In the genomic region with DNA sequence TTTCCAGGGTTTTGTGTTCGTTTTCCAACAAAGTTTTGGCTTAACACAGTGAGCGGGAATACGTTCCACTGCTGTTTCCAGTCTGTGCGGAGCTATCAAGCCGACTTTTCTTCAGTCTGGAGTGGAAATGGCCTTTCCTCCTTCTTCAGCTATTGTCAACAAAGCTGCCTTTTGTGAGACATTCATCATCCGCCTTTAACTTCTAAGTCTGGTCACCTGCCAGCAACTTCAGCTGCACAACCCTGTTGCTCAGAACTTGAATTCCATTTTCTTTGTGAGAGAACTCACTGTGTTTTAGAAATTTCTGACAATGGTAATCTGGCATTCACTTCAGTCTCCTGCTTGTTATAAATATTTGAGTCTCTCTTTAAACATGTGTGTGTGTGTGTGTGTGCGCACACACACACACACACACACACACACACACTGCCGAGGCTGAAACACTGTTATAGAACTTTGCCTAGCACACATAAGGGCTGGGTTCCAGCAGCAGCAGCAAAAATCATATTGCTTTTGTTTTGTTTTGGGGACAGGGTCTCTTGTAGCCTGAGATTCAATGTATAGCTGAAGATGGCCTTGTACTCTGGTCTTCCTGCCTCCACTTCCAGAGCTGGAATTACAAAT, we compare ENCODE assay signal across 12 mouse cellular contexts. TPM values are rescaled to one million over a fixed set of nuclear protein-coding genes. Genes with fewer than 3 reads are reported as not detected.
DNase-seq lines count a peak whose midpoint lies in the region; ATAC-seq and TF ChIP-seq lines count a peak whose summit lies in the region.
"Had no signal": no experiment of that assay in that cellular context is flagged by ENCODE, and none has a peak within 500 bp of the region (broad histone marks: within the 10 kb centered on the region; RNA-seq: fewer than 3 reads in every experiment).

No protein-coding gene starts in this region.

- peak overlapping the region; percentile 48; the same call in 1 of the 2 replicates for H3K27ac ChIP-seq in heart, embryonic 13.5 days (replicated peaks)
- no peak overlapping the region for H3K27ac ChIP-seq in heart, embryonic 11.5 days (ENCODE audit: low read depth, low read length)
- no peak overlapping the region for H3K27ac ChIP-seq in limb, embryonic 14.5 days (replicated peaks; ENCODE audit: low read depth, low read length)
- H3K27ac ChIP-seq in limb, embryonic 10.5 days = no peak overlapping the region
- 0 out of 2 replicates have a peak overlapping the region, but pooled peaks have one; percentile 42 for H3K27ac ChIP-seq in kidney, postnatal 0 days
- peak overlapping the region; percentile 85 for H3K27ac ChIP-seq in stomach, embryonic 14.5 days (ENCODE audit: low read length)
- H3K27ac ChIP-seq: neural tube, embryonic 12.5 days had no signal

- 54% methylated on average over 8 of the region's 8 CpGs for WGBS in heart, embryonic 13.5 days
- 56% methylated on average over 8 of the region's 8 CpGs for WGBS in heart, embryonic 11.5 days (ENCODE audit: insufficient replicate concordance)
- WGBS in limb, embryonic 14.5 days = 71% methylated on average over 8 of the region's 8 CpGs
- WGBS in limb, embryonic 10.5 days = 87% methylated on average over 8 of the region's 8 CpGs
- WGBS in kidney, postnatal 0 days = 44% methylated on average over 8 of the region's 8 CpGs
- WGBS in stomach, embryonic 14.5 days = 19% methylated on average over 8 of the region's 8 CpGs

- H3K27me3 ChIP-seq in heart, embryonic 13.5 days (replicated peaks) = no peaks in the 10 kb centered on the region
- no peaks in the 10 kb centered on the region for H3K27me3 ChIP-seq in heart, embryonic 11.5 days (ENCODE audit: control insufficient read depth, insufficient read depth, low read length)
- no peaks in the 10 kb centered on the region for H3K27me3 ChIP-seq in limb, embryonic 14.5 days (ENCODE audit: control insufficient read depth, insufficient read depth, low read length)
- no peaks in the 10 kb centered on the region for H3K27me3 ChIP-seq in limb, embryonic 10.5 days (ENCODE audit: low read depth, poor library complexity, severe bottlenecking)
- H3K27me3 ChIP-seq in kidney, postnatal 0 days (ENCODE audit: insufficient read depth, low read length) = no peaks in the 10 kb centered on the region
- H3K27me3 ChIP-seq in stomach, embryonic 14.5 days (ENCODE audit: control insufficient read depth, insufficient read depth, low read length) = no peaks in the 10 kb centered on the region
- H3K27me3 ChIP-seq: megakaryocyte, embryonic 14.5 days; neural tube, embryonic 12.5 days had no signal

- H3K9me3 ChIP-seq in heart, embryonic 13.5 days = no peaks in the 10 kb centered on the region
- no peaks in the 10 kb centered on the region for H3K9me3 ChIP-seq in heart, embryonic 11.5 days (replicated peaks; ENCODE audit: control insufficient read depth, low read length)
- H3K9me3 ChIP-seq in limb, embryonic 14.5 days (ENCODE audit: control insufficient read depth, low read length) = no peaks in the 10 kb centered on the region
- no peaks in the 10 kb centered on the region for H3K9me3 ChIP-seq in limb, embryonic 10.5 days (replicated peaks)
- no peaks in the 10 kb centered on the region for H3K9me3 ChIP-seq in kidney, postnatal 0 days (replicated peaks; ENCODE audit: low read length)
- no peaks in the 10 kb centered on the region for H3K9me3 ChIP-seq in stomach, embryonic 14.5 days (ENCODE audit: control insufficient read depth, low read depth, low read length)
- H3K9me3 ChIP-seq: megakaryocyte, embryonic 14.5 days; neural tube, embryonic 12.5 days had no signal

- TF ChIP-seq POLR2A in limb, embryonic 14.5 days (IDR thresholded peaks at IDR 0.05; ENCODE audit: borderline replicate concordance, extremely low read depth, insufficient read depth, insufficient read length) = no peak

- no peak overlapping the region for H3K9ac ChIP-seq in heart, embryonic 13.5 days
- H3K9ac ChIP-seq in heart, embryonic 11.5 days (ENCODE audit: low read depth, low read length) = no peak overlapping the region
- no peak overlapping the region for H3K9ac ChIP-seq in limb, embryonic 14.5 days (ENCODE audit: low read depth, low read length, severe bottlenecking)
- H3K9ac ChIP-seq in kidney, postnatal 0 days (ENCODE audit: low read depth, low read length) = no peak overlapping the region
- no peak overlapping the region for H3K9ac ChIP-seq in stomach, embryonic 14.5 days (replicated peaks; ENCODE audit: low read depth, low read length)
- H3K9ac ChIP-seq: neural tube, embryonic 12.5 days had no signal

- TF ChIP-seq CTCF in kidney, postnatal 0 days (IDR thresholded peaks at IDR 0.05; ENCODE audit: low read depth) = no peak

- H3K4me2 ChIP-seq in heart, embryonic 13.5 days = no peak overlapping the region
- no peak overlapping the region for H3K4me2 ChIP-seq in heart, embryonic 11.5 days
- no peak overlapping the region for H3K4me2 ChIP-seq in limb, embryonic 14.5 days (replicated peaks; ENCODE audit: low read depth, low read length, severe bottlenecking)
- no peak overlapping the region for H3K4me2 ChIP-seq in kidney, postnatal 0 days (ENCODE audit: low read length)
- no peak overlapping the region for H3K4me2 ChIP-seq in stomach, embryonic 14.5 days (replicated peaks; ENCODE audit: low read depth, low read length)
- H3K4me2 ChIP-seq: neural tube, embryonic 12.5 days had no signal

- no peak overlapping the region for H3K4me3 ChIP-seq in heart, embryonic 13.5 days
- H3K4me3 ChIP-seq in heart, embryonic 11.5 days (ENCODE audit: low read depth, low read length) = no peak overlapping the region
- H3K4me3 ChIP-seq in limb, embryonic 14.5 days (replicated peaks; ENCODE audit: low read length) = no peak overlapping the region
- no peak overlapping the region for H3K4me3 ChIP-seq in limb, embryonic 10.5 days
- H3K4me3 ChIP-seq in kidney, postnatal 0 days (replicated peaks; ENCODE audit: low read depth, low read length) = no peak overlapping the region
- H3K4me3 ChIP-seq in stomach, embryonic 14.5 days (ENCODE audit: low read depth, low read length) = no peak overlapping the region
- H3K4me3 ChIP-seq: megakaryocyte, embryonic 14.5 days; neural tube, embryonic 12.5 days had no signal

- ATAC-seq in heart, embryonic 13.5 days (ENCODE audit: extremely low read depth, insufficient number of reproducible peaks, low FRiP score, low TSS enrichment) = no peak
- no peak for ATAC-seq in heart, embryonic 11.5 days (replicated peaks; ENCODE audit: insufficient number of reproducible peaks, low FRiP score, low TSS enrichment)
- no peak for ATAC-seq in limb, embryonic 14.5 days (ENCODE audit: low FRiP score, low read depth)
- no peak for ATAC-seq in kidney, postnatal 0 days (replicated peaks; ENCODE audit: low FRiP score, low read depth)
- ATAC-seq in stomach, embryonic 14.5 days (ENCODE audit: insufficient number of reproducible peaks, insufficient read depth, low FRiP score, low read depth) = peak; percentile 68; the same call in 1 of the 2 replicates
- ATAC-seq in cerebellum, adult (ENCODE audit: insufficient number of reproducible peaks, low FRiP score, low TSS enrichment) = no peak
- ATAC-seq: activated CD4-positive, CD25-positive, alpha-beta regulatory T cell, adult 4 months had no signal

- peaks cover 25% of the 10 kb centered on the region for H3K4me1 ChIP-seq in heart, embryonic 13.5 days
- H3K4me1 ChIP-seq in heart, embryonic 11.5 days (ENCODE audit: control insufficient read depth, insufficient read depth, low read length) = peaks cover 4% of the 10 kb centered on the region; the same call in 1 of the 2 replicates
- no peaks in the 10 kb centered on the region for H3K4me1 ChIP-seq in limb, embryonic 14.5 days (ENCODE audit: control insufficient read depth, insufficient read depth, low read length)
- no peaks in the 10 kb centered on the region for H3K4me1 ChIP-seq in limb, embryonic 10.5 days
- 0 out of 2 replicates have a peak, but pooled peaks cover 3% of the 10 kb centered on the region for H3K4me1 ChIP-seq in kidney, postnatal 0 days (replicated peaks; ENCODE audit: insufficient read depth, low read length)
- H3K4me1 ChIP-seq in stomach, embryonic 14.5 days (ENCODE audit: control insufficient read depth, insufficient read depth, low read length) = peaks cover 13% of the 10 kb centered on the region; the same call in 1 of the 2 replicates
- H3K4me1 ChIP-seq: neural tube, embryonic 12.5 days had no signal

- no peaks in the 10 kb centered on the region for H3K36me3 ChIP-seq in heart, embryonic 13.5 days
- no peaks in the 10 kb centered on the region for H3K36me3 ChIP-seq in heart, embryonic 11.5 days (ENCODE audit: control insufficient read depth, insufficient read depth, low read length)
- H3K36me3 ChIP-seq in limb, embryonic 14.5 days (ENCODE audit: control insufficient read depth, insufficient read depth, low read length) = no peaks in the 10 kb centered on the region
- H3K36me3 ChIP-seq in limb, embryonic 10.5 days = no peaks in the 10 kb centered on the region
- no peaks in the 10 kb centered on the region for H3K36me3 ChIP-seq in kidney, postnatal 0 days (ENCODE audit: insufficient read depth, low read length)
- no peaks in the 10 kb centered on the region for H3K36me3 ChIP-seq in stomach, embryonic 14.5 days (ENCODE audit: control insufficient read depth, insufficient read depth, low read length)
- H3K36me3 ChIP-seq: neural tube, embryonic 12.5 days had no signal

- DNase-seq in limb, embryonic 14.5 days (ENCODE audit: low spot score) = peak; percentile 33
- DNase-seq in limb, embryonic 10.5 days (ENCODE audit: low spot score) = no peak
- peak; percentile 90 for DNase-seq in kidney, postnatal 0 days (ENCODE audit: low spot score)
- DNase-seq: cerebellum, adult 9-11 months; gastrocnemius, postnatal 25 days had no signal

RNA-seq across cellular contexts. Expression of a gene that starts 8.2 kb away (rescaled TPM):
- not detected in 2 replicates for polyA plus RNA-seq in heart, embryonic 13.5 days (2015; fragmentation: Nextera tagmentation; extraction: Ambion mirVana)
- not detected in 2 replicates for polyA plus RNA-seq in heart, embryonic 11.5 days (2014; fragmentation: Nextera tagmentation; extraction: Ambion mirVana)
- not detected in 2 replicates for polyA plus RNA-seq in limb, embryonic 14.5 days (2012; rRNA removed)
- not detected in 2 replicates for polyA plus RNA-seq in limb, embryonic 14.5 days (2014; fragmentation: Nextera tagmentation; extraction: Ambion mirVana)
- not detected in 2 replicates for polyA plus RNA-seq in limb, embryonic 10.5 days (2016; fragmentation: Nextera tagmentation; extraction: Ambion mirVana)
- not detected in 2 replicates for polyA plus RNA-seq in kidney, postnatal 0 days (2015; fragmentation: Nextera tagmentation; extraction: Ambion mirVana)
- not detected in 2 replicates for polyA plus RNA-seq in stomach, embryonic 14.5 days (2014; fragmentation: Nextera tagmentation; extraction: Ambion mirVana)
- polyA plus RNA-seq: activated CD4-positive, CD25-positive, alpha-beta regulatory T cell, adult 4 months; neural tube, embryonic 12.5 days had no signal

RNA-seq across cellular contexts. Expression of a gene that starts 26.7 kb away (rescaled TPM):
- polyA plus RNA-seq in heart, embryonic 13.5 days (2015; fragmentation: Nextera tagmentation; extraction: Ambion mirVana) = 9.4 and 10.4 TPM in 2 replicates
- polyA plus RNA-seq in heart, embryonic 11.5 days (2014; fragmentation: Nextera tagmentation; extraction: Ambion mirVana) = 9.9 and 13.4 TPM in 2 replicates
- polyA plus RNA-seq in limb, embryonic 14.5 days (2012; rRNA removed) = 25.9 and 31.2 TPM in 2 replicates
- 10.9 and 13.8 TPM in 2 replicates for polyA plus RNA-seq in limb, embryonic 14.5 days (2014; fragmentation: Nextera tagmentation; extraction: Ambion mirVana)
- 9.1 and 10.1 TPM in 2 replicates for polyA plus RNA-seq in limb, embryonic 10.5 days (2016; fragmentation: Nextera tagmentation; extraction: Ambion mirVana)
- polyA plus RNA-seq in kidney, postnatal 0 days (2015; fragmentation: Nextera tagmentation; extraction: Ambion mirVana) = 14.3 and 14.8 TPM in 2 replicates
- 22.7 and 24.0 TPM in 2 replicates for polyA plus RNA-seq in stomach, embryonic 14.5 days (2014; fragmentation: Nextera tagmentation; extraction: Ambion mirVana)

RNA-seq across cellular contexts. Expression of a gene that starts 53.5 kb away (rescaled TPM):
- polyA plus RNA-seq in heart, embryonic 13.5 days (2015; fragmentation: Nextera tagmentation; extraction: Ambion mirVana) = 6.5 and 7.1 TPM in 2 replicates
- polyA plus RNA-seq in heart, embryonic 11.5 days (2014; fragmentation: Nextera tagmentation; extraction: Ambion mirVana) = 11.1 and 13.7 TPM in 2 replicates
- polyA plus RNA-seq in limb, embryonic 14.5 days (2012; rRNA removed) = 14.4 and 15.4 TPM in 2 replicates
- polyA plus RNA-seq in limb, embryonic 14.5 days (2014; fragmentation: Nextera tagmentation; extraction: Ambion mirVana) = 14.5 and 14.8 TPM in 2 replicates
- 9.8 and 12.5 TPM in 2 replicates for polyA plus RNA-seq in limb, embryonic 10.5 days (2016; fragmentation: Nextera tagmentation; extraction: Ambion mirVana)
- 9.2 and 10.1 TPM in 2 replicates for polyA plus RNA-seq in kidney, postnatal 0 days (2015; fragmentation: Nextera tagmentation; extraction: Ambion mirVana)
- 14.6 TPM in 2 replicates for polyA plus RNA-seq in stomach, embryonic 14.5 days (2014; fragmentation: Nextera tagmentation; extraction: Ambion mirVana)

Comparison
In these comparisons a context has a peak if more than half of its experiments do, and no peak if none do; other contexts are left out.
1. H3K27ac ChIP-seq: peak in heart, embryonic 13.5 days (single experiment), kidney, postnatal 0 days (single experiment) and stomach, embryonic 14.5 days (single experiment); none in heart, embryonic 11.5 days (single experiment), limb, embryonic 14.5 days (single experiment) and limb, embryonic 10.5 days (single experiment).